Mouse (Mus musculus) ovary, adult 10 weeks (tissue): Measurements from ENCODE around the gene Scin. TPM values are rescaled to one million over a fixed set of nuclear protein-coding genes. Genes with fewer than 3 reads are reported as not detected.

Experiments
- polyA plus RNA-seq: library from polyadenylated mRNA; stranded (reverse); fragments of 350-450 nt; fragmentation: Illumina TruSeq; extraction: RNeasy Lipid Tissue Mini Kit (QIAGEN cat#74804); gene quantifications from one replicate; pipeline ENCODE4 v1.2.3, GENCODE M21; 2014

Scin gene
- polyA plus RNA-seq, result 2.6 TPM

DNA sequence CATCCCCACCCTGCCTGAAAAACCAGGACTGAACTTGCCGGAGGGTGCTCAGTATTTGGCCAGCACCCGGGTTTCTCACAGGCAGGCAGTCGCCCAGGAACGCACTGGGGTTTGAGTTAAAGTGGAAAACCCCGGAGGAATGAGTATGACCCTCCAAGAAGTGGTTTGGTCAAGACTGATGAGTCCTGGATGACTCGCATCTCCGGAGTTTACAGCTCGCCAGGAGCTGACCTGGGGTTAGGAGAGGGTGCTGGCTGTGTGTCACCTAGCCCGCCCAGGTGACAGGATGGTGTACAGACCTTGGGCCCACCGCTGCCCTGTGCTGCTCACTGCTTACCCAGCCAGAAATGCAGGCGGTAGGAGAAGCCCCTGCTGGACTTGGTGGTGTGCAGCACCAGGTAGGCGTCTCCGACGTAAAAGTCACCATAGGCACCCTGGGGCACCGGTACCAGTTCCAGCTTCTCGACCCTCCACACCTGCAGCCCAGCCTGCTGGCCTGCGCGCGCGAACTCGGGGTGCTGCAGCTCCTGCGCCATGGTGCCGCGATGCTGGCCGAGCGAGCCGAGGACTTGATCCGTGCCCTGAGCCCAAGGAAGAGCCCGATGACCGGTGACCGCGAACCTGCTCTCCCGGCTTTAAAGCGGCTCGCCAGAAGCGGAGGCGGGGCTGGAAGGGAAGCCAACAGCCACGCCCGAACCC lies at the start of gene Scin:
Gene Scin (minus strand): TSS at position 656 of the 699 bp plus-strand sequence.

DNA sequence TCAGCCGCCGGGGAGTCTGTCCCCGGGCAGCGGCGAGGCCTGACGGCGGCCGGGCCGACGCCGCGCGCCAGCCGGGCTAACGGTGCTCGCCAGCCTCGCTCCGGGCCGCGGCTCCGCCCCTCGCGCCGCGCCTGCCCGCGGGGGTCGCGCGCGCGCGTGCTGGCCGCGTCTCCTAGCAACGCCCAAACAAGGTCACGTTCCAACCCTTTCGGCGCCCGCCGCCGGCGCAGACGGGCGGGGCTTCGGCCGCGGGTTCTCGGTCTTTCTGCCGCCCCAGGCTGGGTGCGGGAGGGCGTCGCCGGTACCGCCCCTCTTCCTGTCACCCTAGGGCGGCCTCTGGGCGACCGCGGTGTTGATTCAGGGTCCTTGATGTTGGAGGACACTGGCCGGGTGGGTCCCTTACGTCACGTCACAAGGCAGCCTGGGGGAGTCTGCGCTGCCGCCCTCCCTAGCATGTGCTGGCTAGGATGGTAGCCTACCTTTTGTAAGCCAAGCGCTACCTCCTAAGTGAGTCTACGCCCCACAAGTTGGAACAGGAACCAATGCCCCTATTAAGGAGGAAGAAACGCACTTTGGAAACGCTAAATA lies 96.1 kb downstream of the Scin start, which contains the start of gene Arl4a:
Gene Arl4a (minus strand): TSS at position 150 of the 588 bp plus-strand sequence.

Other genes with a start within 250 kb of the Scin start
- 108 TPM for gene Arl4a, start 96.2 kb downstream of the Scin start, polyA plus RNA-seq
- not detected for gene Lsmem1, start 65.3 kb upstream of the Scin start, polyA plus RNA-seq
- 181 TPM for gene Ifrd1, start 114.3 kb upstream of the Scin start, polyA plus RNA-seq